Mouse (Mus musculus) retina, embryonic 14.5 days (tissue): Measurements from ENCODE around the gene Sept1.
"Not testable (repeated sequence)": the region's sequence is repeated elsewhere in the genome, so short reads cannot be mapped to it uniquely, and the experiment has no call there.

Experiments used
- DNase-seq: peaks from one replicate; pipeline ENCODE4 v3.0.0-alpha.2; 2015; ENCODE audit warnings: low spot score

Gene Sept1

GRCm38 (mm10) chr7:127194011-127194632 lies 38.8 kb downstream of the Sept1 start:
- no peak for DNase-seq

DNA sequence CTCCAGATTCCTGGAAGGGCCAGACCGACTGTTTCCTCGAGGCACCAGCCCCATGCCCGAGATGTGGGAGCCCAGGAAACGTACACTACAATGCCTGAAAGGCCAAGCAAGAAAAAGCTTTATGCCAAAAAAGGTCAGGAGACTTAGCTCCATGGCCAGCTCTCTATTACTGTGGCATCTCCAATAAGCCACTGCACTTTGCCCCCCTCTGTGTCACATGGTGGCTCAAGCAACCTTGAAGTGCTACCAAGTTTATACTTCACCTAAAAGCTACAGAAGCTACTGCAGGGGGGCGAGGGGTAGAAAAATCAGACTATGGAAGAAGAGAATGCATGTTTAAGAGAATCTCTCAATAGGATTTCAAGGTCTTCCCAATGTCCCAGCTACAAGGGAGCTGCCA lies 39.9 kb downstream of the Sept1 start:
- no peak for DNase-seq

DNA sequence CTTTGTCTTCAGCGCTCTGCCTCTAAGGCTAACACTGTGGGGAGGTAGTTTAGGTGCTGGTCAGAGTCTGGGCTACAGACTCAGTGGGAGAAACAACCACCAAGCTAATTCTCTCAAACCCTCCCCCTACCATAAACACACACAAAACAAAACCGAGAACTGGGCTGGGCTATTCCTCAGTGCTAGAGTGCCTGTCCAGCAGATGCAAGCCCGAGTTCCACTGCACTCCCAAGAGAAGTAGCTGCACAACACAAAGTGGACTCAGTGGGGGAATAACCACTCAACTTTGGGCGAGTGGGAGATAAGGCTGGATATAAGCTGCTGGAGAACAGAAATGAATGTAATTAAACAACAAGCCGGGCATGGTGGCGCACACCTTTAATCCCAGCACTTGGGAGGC lies 42.3 kb downstream of the Sept1 start:
- DNase-seq, result no peak

DNA sequence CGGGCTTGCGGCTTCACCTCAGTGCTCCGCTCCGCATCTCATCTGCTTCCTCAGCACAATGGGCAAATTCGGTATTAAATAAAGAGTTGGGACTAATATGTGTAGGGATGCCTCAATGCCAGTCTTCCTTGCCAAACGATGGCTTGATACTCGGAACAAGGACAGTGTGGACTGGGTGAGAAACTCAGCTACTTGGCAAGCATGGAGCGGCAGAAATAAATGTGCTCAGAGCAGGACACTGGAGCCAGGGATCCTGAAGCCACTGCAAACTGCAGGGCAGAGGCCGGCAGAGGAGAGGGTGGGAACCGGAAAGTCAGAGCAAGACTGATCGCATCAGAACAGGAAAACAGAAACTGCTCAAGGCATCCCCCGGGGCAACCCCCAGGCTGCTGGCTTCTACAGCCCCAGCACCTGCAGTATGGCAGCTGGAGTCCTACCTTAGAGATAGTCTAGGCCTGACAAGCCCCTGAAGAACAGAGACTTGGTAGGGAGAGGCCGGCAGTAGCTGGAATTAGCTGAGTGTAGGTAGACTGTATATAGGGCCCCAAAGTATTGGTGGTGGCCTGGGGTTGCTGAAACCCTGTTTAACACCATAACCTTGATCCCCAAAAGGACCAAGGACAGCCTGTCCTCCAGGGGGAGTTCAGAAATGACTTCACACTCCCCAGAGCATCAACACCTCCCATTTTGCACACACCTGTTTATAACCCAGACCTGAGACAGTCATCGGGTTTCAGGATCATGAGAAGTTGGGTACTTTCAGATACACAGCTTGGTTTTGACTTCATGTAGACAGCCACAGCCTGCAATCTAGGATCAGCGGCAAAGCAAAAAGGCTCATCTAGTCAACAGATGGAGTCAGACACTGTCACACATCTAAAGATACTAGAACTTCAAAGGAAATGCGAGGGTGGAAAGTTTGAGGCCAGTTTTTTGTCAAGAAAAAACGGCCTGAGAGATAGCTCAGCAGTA lies 44.3 kb downstream of the Sept1 start:
- no peak for DNase-seq

- no peak for DNase-seq
These were observed 45.6 kb downstream of the Sept1 start for GRCm38 (mm10) chr7:127187351-127187750.

DNA sequence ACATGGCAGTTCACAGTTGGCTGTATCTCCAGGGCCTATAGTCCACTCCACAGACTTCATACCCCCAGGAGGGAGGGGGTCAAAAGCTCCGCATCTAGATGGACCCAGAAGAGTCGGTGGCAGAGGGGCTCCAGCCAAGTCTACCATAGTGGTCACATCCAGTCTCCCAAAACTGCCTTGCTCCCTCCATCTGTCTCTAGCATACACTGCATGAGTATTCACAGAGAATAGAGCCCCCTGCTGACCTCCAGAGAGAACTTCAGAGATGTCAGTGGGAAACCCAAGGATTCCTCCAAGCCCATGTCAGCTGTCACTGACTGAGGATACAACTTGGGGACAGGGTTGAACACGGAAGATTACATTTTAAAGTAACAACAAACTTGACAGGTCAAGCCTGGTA lies 47.3 kb downstream of the Sept1 start:
- DNase-seq, result peak; percentile 66

DNA sequence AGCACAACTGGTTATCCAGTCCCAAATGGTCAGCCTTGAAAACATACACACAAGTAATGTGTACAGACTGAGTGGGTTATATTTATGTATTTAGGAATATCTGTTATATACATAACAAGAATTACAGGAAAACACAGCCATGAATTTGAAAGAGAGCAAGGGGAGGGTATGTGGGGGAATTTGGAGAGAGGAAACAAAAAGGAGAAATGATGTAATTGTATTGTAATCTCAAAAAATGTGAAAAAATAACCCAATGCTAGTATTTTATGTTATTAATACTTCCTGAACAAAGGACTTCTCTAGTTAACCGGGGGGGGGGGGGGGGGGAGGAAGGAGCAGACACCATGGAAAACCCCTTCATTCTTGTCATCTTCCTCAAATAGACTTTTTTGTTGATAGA lies 48.2 kb downstream of the Sept1 start:
- DNase-seq, result no peak

DNA sequence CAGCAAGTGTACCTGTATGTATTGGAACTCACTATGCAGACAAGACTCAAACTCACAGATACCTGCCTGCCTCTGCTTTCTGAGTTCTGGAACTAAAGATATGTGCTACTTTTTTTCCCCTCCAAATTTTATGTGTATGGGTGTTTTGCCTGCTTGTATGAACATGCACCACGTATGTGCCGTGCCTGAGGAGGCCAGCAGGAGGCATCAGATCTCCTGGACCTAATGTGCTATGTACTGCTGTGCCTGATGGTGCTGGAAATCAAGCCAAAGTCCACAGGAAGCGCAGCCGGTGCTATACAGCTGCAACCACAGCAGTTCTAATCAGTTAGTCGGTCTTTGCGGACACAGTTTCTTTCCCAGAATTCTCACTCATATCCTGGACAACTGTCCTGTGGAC lies 49.1 kb downstream of the Sept1 start:
- DNase-seq, result peak; percentile 14

- DNase-seq, result no peak
These were observed 49.6 kb downstream of the Sept1 start for GRCm38 (mm10) chr7:127183345-127183744.

- DNase-seq, result not testable (repeated sequence)
These were observed 51.2 kb downstream of the Sept1 start for GRCm38 (mm10) chr7:127181724-127182123.

DNA sequence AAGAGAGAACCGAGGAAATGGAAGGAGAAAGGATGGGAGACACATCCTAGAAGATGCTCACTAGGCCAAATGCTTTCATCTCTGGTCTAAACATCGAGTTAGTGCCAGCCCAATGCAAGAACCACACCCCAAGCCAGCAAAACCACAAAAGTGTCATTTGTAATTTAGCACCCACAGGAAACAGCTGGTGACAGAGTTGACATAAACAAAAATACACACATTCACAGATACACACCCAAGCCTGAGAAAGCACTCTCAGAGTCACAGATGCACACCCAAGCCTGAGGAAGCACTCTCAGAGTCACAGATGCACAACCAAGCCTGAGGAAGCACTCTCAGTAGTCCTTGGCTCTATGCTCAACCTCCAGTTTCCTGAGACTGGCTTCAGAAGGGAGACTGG lies 52.1 kb downstream of the Sept1 start:
- DNase-seq, result no peak

- no peak for DNase-seq
These were observed 56.0 kb downstream of the Sept1 start for GRCm38 (mm10) chr7:127176937-127177336.

DNA sequence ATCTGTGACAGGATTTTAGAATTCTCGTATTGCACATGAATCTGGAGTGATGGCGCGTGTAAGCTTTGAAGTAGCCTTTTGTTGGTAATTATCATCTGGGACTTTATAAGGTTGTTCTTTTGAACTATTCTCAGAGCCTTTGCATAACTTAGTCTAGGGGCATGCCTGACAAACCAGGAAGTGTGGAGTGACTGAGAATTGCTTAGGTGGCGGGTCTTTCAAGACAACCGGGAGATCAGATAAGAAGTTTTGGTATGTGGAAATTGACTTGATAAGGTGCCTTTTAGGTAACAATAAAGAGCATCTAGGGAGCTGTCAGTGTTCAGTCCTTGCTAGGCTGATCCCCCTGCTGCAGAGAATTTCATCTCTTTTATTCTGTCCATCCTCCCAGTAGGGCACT lies 66.4 kb downstream of the Sept1 start:
- DNase-seq, result no peak

- no peak for DNase-seq
These were observed 67.1 kb downstream of the Sept1 start for GRCm38 (mm10) chr7:127165607-127166493.
